Mouse (Mus musculus): Measurements from ENCODE around the gene Slc5a5. TPM values are rescaled to one million over a fixed set of nuclear protein-coding genes. Genes with fewer than 3 reads are reported as not detected.

Slc5a5 gene
- polyA plus RNA-seq, 1 experiment from 2014 or later: 0.44 TPM

- 2% methylated on average over 24 of the region's 24 CpGs for WGBS
- H3K9ac ChIP-seq: peak overlapping the region; percentile 37; the same call in 1 of the 2 replicates
- peaks cover 52% of the 10 kb centered on the region for H3K4me1 ChIP-seq
- H3K9me3 ChIP-seq: no peaks in the 10 kb centered on the region
- H3K36me3 ChIP-seq: 0 out of 2 replicates have a peak, but pooled peaks cover 6% of the 10 kb centered on the region
- peak overlapping the region; percentile 86 for H3K27ac ChIP-seq
- ATAC-seq (ENCODE audit: insufficient number of reproducible peaks, low FRiP score, low TSS enrichment, low read depth): no peak
- H3K27me3 ChIP-seq: peaks cover 33% of the 10 kb centered on the region
- peak overlapping the region; percentile 60 for H3K4me3 ChIP-seq
- H3K4me2 ChIP-seq: peak overlapping the region; percentile 80
Observed at GRCm38 (mm10) chr8:70864712-70865221, 27.8 kb downstream of the Slc5a5 start.

DNA sequence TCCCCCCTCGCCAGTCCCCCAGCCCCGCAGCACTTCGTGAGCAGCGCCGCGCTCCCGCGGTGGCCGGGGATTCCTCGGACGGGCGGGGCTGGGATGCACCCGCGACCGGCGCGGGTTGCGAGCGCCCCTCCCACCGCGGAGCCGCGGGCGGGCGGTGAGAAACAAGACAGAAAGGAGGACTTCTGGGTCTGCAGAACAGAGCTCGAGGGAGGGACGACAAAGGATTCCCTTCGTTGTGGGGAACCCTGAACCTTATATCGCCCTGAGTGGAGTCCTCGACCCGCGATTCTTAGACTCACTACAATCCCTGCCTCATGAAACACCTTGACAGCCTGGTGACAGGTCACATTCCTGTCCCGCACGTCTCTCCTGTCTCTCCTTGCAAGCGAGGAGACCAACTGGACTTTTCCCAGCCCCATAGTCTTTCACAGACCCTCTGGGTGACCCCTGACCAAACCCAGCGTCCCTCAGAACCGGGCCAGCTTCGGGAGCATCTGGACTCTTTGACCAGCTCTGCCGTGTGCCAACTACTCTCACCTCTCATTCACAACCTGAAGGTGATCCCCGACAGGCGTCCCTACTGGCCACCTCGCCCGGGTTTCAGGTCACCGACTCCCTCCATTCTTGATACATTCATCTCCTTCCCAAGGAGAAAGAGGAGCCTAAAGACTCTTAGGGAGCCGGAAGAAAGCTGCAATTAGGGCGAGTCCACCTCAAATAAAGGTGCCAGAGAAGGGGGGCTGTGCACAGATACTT, 28.4 kb downstream of the Slc5a5 start:
- no peak for ATAC-seq (ENCODE audit: insufficient number of reproducible peaks, low FRiP score, low TSS enrichment, low read depth)

GRCm38 (mm10) chr8:70862824-70863641, 29.5 kb downstream of the Slc5a5 start, which contains the start of gene Kcnn1:
Gene Kcnn1, minus strand, starts transcription at chr8:70863258.
- H3K9me3 ChIP-seq: no peaks in the 10 kb centered on the region
- ATAC-seq (ENCODE audit: insufficient number of reproducible peaks, low FRiP score, low TSS enrichment, low read depth): no peak
- peak within 1 kb of the TSS; percentile 60 for H3K4me3 ChIP-seq
- peaks cover 45% of the 10 kb centered on the region for H3K4me1 ChIP-seq
- peak within 1 kb of the TSS; percentile 23; the same call in 1 of the 2 replicates for H3K9ac ChIP-seq
- under 1% methylated on average over 55 of the region's 55 CpGs for WGBS
- no peak within 1 kb of the TSS for H3K27ac ChIP-seq
- peak within 1 kb of the TSS; percentile 80 for H3K4me2 ChIP-seq
- 0 out of 2 replicates have a peak, but pooled peaks cover 5% of the 10 kb centered on the region for H3K36me3 ChIP-seq
- peaks cover 33% of the 10 kb centered on the region for H3K27me3 ChIP-seq

More for the DNA sequence above, 28.4 kb downstream of the Slc5a5 start:
- H3K4me2 ChIP-seq: peak overlapping the region; percentile 80
- peaks cover 45% of the 10 kb centered on the region for H3K4me1 ChIP-seq
- 1% methylated on average over 46 of the region's 46 CpGs for WGBS
- H3K36me3 ChIP-seq: 0 out of 2 replicates have a peak, but pooled peaks cover 6% of the 10 kb centered on the region
- no peak overlapping the region for H3K27ac ChIP-seq
- peak overlapping the region; percentile 60 for H3K4me3 ChIP-seq
- H3K9me3 ChIP-seq: no peaks in the 10 kb centered on the region
- 0 out of 2 replicates have a peak overlapping the region, but pooled peaks have one; percentile 17 for H3K9ac ChIP-seq
- H3K27me3 ChIP-seq: peaks cover 33% of the 10 kb centered on the region

GRCm38 (mm10) chr8:70857516-70857915, 35.0 kb downstream of the Slc5a5 start:
- ATAC-seq (ENCODE audit: insufficient number of reproducible peaks, low FRiP score, low TSS enrichment, low read depth): no peak
- Histone ChIP-seq H3K9me3 (no peaks in the 10 kb centered on the region), H3K4me3 (0 out of 2 replicates have a peak overlapping the region, but pooled peaks have one; percentile 49), H3K4me2 (peak overlapping the region; percentile 75; the same call in 1 of the 2 replicates), H3K27me3 (peaks cover 13% of the 10 kb centered on the region), H3K9ac (no peak overlapping the region), H3K36me3 (no peaks in the 10 kb centered on the region), H3K27ac (no peak overlapping the region; the same call in 1 of the 2 replicates), H3K4me1 (peaks cover 28% of the 10 kb centered on the region)
- 8% methylated on average over 4 of the region's 4 CpGs for WGBS

DNA sequence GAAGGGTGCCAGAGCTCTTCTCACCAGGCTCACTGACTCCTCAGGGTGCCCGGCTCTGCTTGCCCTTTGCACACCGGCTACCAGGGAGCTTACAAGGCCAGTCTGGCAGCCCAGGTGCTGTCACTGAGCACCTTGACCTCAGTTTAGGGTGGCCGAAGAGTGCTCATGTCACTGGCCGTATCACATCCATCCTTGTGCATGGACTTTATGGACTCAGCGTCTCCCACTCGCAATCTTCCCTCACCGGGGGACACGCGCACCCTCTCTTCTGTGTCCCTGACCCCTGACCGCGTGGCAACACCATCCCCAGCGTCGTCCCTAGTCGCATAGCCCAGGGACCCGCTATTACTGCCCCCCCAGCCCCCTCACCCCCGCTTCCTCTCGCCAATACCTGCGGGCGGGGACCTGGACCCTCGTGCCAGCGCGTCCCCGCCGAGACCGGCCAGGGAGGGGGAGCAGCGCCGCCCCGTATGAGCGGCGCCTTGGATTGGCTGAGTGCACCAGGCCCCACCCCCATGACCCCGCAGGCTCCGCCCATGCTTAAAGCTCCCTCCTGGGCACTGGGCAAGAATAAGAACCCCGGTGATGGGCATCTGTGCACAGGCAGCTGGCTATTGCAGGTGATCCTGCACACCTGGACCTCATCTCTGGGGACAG, 35.9 kb downstream of the Slc5a5 start:
- no peaks in the 10 kb centered on the region for H3K9me3 ChIP-seq
- H3K4me2 ChIP-seq: peak overlapping the region; percentile 75
- peak overlapping the region; percentile 55 for H3K9ac ChIP-seq
- H3K4me1 ChIP-seq: peaks cover 36% of the 10 kb centered on the region
- no peak overlapping the region for H3K27ac ChIP-seq
- peaks cover 5% of the 10 kb centered on the region for H3K27me3 ChIP-seq
- no peaks in the 10 kb centered on the region for H3K36me3 ChIP-seq
- no peak for ATAC-seq (ENCODE audit: insufficient number of reproducible peaks, low FRiP score, low TSS enrichment, low read depth)
- peak overlapping the region; percentile 49 for H3K4me3 ChIP-seq
- 6% methylated on average over 31 of the region's 33 CpGs for WGBS

DNA sequence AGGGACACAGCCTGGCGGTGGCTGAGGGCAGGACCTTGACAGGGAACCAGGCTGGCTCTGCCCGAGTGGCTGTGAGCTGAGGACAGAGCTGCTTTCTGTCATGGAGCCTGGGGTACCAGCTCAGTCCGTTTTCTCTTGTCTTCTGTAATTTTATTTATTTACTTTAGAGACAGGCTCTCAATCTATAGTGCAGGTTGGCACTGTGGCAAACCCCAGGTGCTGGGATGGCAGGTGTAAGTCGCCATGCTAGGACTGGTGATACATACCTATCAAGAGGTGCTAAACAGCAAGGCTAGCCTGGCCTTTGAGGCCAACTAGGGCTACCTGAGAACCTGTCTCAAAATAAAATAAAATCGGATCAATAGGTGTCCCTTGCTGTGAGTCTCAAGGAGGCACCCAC, 36.5 kb downstream of the Slc5a5 start:
- Histone ChIP-seq H3K4me1 (peaks cover 38% of the 10 kb centered on the region), H3K4me3 (0 out of 2 replicates have a peak overlapping the region, but pooled peaks have one; percentile 49), H3K4me2 (0 out of 2 replicates have a peak overlapping the region, but pooled peaks have one; percentile 75), H3K9ac (no peak overlapping the region), H3K27ac (no peak overlapping the region), H3K9me3 (no peaks in the 10 kb centered on the region), H3K36me3 (no peaks in the 10 kb centered on the region), H3K27me3 (no peaks in the 10 kb centered on the region)
- ATAC-seq (ENCODE audit: insufficient number of reproducible peaks, low FRiP score, low TSS enrichment, low read depth): no peak
- WGBS: 65% methylated on average over 5 of the region's 5 CpGs

DNA sequence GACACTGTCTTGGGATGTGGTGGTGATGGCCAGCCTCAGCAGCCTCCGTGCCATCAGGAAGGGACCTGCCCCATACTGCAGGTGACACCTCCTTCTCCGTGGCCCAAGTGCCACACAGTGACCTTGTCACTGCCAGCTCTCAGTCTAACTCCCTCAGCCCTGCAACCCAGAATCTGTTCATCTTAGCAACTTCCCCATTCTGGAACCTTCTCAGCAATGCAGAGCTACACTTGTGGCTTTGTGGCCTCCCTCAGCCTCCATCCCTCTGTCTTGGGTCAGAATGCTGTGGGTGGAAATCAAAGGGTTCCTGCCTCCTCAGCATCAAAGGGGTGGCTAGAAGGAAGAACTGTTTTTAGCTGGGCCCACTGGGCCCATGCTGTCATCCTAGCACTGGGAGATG, 38.7 kb downstream of the Slc5a5 start:
- peaks cover 37% of the 10 kb centered on the region for H3K4me1 ChIP-seq
- no peak for ATAC-seq (ENCODE audit: insufficient number of reproducible peaks, low FRiP score, low TSS enrichment, low read depth)
- no peak overlapping the region for H3K9ac ChIP-seq
- no peaks in the 10 kb centered on the region for H3K9me3 ChIP-seq
- no peak overlapping the region for H3K4me3 ChIP-seq
- WGBS: 66% methylated on average over 2 of the region's 2 CpGs
- no peak overlapping the region for H3K27ac ChIP-seq
- no peak overlapping the region for H3K4me2 ChIP-seq
- no peaks in the 10 kb centered on the region for H3K27me3 ChIP-seq
- H3K36me3 ChIP-seq: no peaks in the 10 kb centered on the region

DNA sequence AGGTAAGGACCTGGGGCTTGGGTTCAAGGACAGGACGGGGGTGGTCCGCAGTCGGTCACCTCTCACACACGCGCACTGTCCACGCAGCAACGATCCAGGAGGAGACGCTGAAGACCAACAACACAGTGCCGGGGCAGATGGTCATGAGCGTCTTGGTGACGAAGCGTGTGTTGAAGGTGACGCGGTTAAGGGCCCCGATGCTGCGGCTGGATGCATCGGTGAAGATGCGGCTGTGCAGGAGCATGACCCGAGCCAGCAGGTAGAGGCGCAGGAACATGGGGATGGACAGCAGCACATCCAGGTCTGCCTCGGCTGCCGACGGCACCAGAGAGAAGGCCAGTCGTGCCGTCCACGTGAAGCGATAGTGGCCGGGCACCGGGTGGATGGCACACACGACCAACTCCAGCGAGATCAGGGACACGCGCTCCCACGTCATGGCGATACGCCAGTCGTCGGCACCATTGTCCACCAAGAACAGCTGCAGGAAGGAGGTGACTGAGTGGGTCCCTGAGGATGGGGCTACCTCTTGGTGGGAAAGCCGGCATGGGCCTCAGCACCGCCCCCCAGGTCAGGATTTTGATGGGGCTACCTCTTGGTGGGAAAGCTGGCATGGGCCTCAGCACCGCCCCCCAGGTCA, 39.8 kb downstream of the Slc5a5 start:
- no peaks in the 10 kb centered on the region for H3K9me3 ChIP-seq
- H3K4me1 ChIP-seq: peaks cover 27% of the 10 kb centered on the region
- H3K36me3 ChIP-seq: no peaks in the 10 kb centered on the region
- WGBS: 90% methylated on average over 41 of the region's 41 CpGs
- H3K4me2 ChIP-seq: no peak overlapping the region
- no peak overlapping the region for H3K4me3 ChIP-seq
- ATAC-seq (ENCODE audit: insufficient number of reproducible peaks, low FRiP score, low TSS enrichment, low read depth): no peak
- H3K27ac ChIP-seq: no peak overlapping the region
- H3K27me3 ChIP-seq: no peaks in the 10 kb centered on the region
- H3K9ac ChIP-seq: no peak overlapping the region

- Histone ChIP-seq H3K9me3 (no peaks in the 10 kb centered on the region), H3K36me3 (no peaks in the 10 kb centered on the region), H3K27ac (no peak overlapping the region), H3K4me3 (no peak overlapping the region), H3K9ac (no peak overlapping the region), H3K4me1 (peaks cover 19% of the 10 kb centered on the region), H3K4me2 (no peak overlapping the region), H3K27me3 (no peaks in the 10 kb centered on the region; the same call in 1 of the 2 replicates)
- ATAC-seq (ENCODE audit: insufficient number of reproducible peaks, low FRiP score, low TSS enrichment, low read depth): no peak
- 28% methylated on average over 6 of the region's 6 CpGs for WGBS
Observed at GRCm38 (mm10) chr8:70851837-70852236, 40.7 kb downstream of the Slc5a5 start.

DNA sequence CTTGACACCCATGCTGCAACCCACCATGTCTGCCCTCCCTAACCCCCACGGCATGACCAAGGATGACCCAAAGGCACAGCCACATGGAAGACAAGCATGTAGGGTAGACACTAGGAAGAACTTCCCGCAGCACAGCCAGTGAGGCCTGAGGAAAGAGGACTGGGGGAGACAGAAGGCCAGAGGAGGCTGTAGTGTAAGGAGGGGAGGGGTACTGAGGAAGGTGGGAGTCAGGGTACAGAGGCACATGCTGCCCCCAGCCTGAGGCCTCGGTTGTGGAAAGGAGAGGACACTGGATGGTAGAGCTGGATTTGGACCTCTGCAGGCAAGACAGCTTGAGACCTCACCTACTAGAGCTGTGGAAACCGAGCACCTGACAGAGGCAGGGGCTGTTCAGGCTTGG, 41.6 kb downstream of the Slc5a5 start:
- Histone ChIP-seq H3K9ac (no peak overlapping the region), H3K27ac (no peak overlapping the region), H3K4me3 (no peak overlapping the region), H3K4me1 (peaks cover 13% of the 10 kb centered on the region), H3K36me3 (no peaks in the 10 kb centered on the region), H3K9me3 (no peaks in the 10 kb centered on the region), H3K4me2 (no peak overlapping the region), H3K27me3 (no peaks in the 10 kb centered on the region; the same call in 1 of the 2 replicates)
- ATAC-seq (ENCODE audit: insufficient number of reproducible peaks, low FRiP score, low TSS enrichment, low read depth): no peak
- 86% methylated on average over 4 of the region's 4 CpGs for WGBS
